Mouse (Mus musculus): ENCODE data around the gene Shank2.

Gene Shank2

DNA sequence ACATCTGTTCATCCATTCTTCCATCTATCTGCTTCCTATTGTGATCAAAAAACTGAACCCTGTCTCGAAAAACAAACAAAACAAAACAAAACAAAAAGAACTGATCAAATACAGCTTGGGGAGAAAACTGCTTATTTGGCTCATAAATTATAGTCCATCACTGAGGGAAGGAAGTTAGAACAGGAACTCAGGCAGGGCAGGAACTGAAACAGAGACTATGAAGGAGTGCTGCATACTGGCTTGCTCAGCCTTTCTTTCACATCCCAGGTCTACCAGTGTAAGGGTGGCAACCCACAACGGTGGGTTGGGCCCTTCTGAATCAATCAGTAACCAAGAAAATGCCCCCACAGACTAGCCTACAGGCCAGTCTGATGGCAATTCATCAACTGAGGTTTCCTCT is 469.4 kb downstream of the Shank2 start:
- DNase-seq (ENCODE audit: low read depth, low spot score): no peak

- no peak for DNase-seq (ENCODE audit: low read depth, low spot score)
These were observed 471.8 kb downstream of the Shank2 start for GRCm38 (mm10) chr7:144473486-144473885.

Measured in mesoderm, embryonic 11.5 days (tissue).